Mouse (Mus musculus) stomach, embryonic 15.5 days (tissue): ENCODE data around the gene Adgrb3. TPM values are rescaled to one million over a fixed set of nuclear protein-coding genes. Genes with fewer than 3 reads are reported as not detected.
A peak's percentile ranks its signal among the peaks of the same experiment; 100 is the strongest.

ENCODE experiments used
- ATAC-seq: fragments of 200-750 bp; cut with Nextera tagmentation; 2 replicates; pipeline ENCODE4 v1.8.0; 2017; ENCODE audit warnings: low read depth, moderate number of reproducible peaks, moderate TSS enrichment; ENCODE audit not compliant: insufficient read depth, low FRiP score
- H3K27ac ChIP-seq: fragments of 300-500 bp; sonication (generic); 2 replicates; pipeline ENCODE4 v1.5.1; 2015; ENCODE audit warnings: mild to moderate bottlenecking, inconsistent platforms
- H3K27me3 ChIP-seq: fragments of 300-500 bp; sonication (generic); replicated peaks from 2 replicates; pipeline ENCODE4 v1.6.1; 2015; ENCODE audit warnings: inconsistent platforms
- H3K36me3 ChIP-seq: fragments of 300-500 bp; sonication (generic); 2 replicates; pipeline ENCODE4 v1.6.1; 2015; ENCODE audit warnings: inconsistent platforms
- H3K4me1 ChIP-seq: fragments of 300-500 bp; sonication (generic); 2 replicates; pipeline ENCODE4 v1.6.1; 2015; ENCODE audit warnings: inconsistent platforms
- H3K4me2 ChIP-seq: fragments of 300-500 bp; sonication (generic); 2 replicates; pipeline ENCODE4 v1.6.1; 2015; ENCODE audit warnings: mild to moderate bottlenecking, inconsistent platforms
- H3K4me3 ChIP-seq: fragments of 300-500 bp; sonication (generic); replicated peaks from 2 replicates; pipeline ENCODE4 v1.5.1; 2015; ENCODE audit warnings: inconsistent platforms
- H3K9ac ChIP-seq: fragments of 300-500 bp; sonication (generic); 2 replicates; pipeline ENCODE4 v1.6.1; 2015; ENCODE audit warnings: inconsistent platforms
- H3K9me3 ChIP-seq: fragments of 300-500 bp; sonication (generic); 2 replicates; pipeline ENCODE4 v1.6.1; 2016; ENCODE audit warnings: inconsistent platforms
- WGBS: fragments of 180-500 bp; shearing (Covaris S2); methylation state at CpG from one replicate; pipeline ENCODE4 v1.1.7; 2015; 5-methylcytosine and 5-hydroxymethylcytosine counted together
- polyA plus RNA-seq: library from polyadenylated mRNA; unstranded; fragments of >200 nt; fragmentation: Nextera tagmentation; extraction: Ambion mirVana; gene quantifications from 2 replicates; pipeline ENCODE4 v1.2.1, GENCODE M21; 2015

Adgrb3 gene
- polyA plus RNA-seq, 1 experiment from 2014 or later, result 3.4 TPM

DNA sequence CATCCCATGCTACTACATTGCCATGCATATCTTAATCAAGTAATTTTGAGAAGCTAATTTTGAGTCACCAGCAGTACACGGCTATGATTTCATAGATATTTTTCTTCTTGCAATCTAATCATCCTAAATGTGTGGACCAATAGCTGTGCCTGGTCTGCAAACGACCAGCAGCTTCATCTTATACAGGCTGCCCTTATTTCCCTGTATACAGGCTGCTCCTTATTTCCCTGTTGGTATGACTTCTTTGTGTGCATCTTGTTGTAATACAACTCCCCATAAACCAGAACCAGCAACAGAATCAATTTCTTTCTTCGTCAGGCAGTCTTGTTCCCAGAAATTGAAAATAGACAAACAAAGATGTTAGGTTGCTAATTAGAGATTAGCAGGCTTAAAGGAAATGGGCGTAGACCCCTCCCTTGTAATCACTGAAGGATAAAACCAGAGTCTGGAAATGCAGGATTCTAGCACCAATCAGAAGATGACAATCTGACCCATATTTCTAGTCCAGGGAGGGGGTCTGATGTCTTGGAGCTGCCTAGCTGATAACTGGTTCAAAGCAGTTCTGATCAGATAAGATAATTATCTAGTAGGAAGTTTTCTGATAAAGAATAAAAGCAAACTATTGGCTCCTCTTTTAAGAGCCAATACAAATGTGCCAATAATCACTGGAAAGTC is 697.2 kb downstream of the Adgrb3 start:
- Histone ChIP-seq H3K4me3 (no peak overlapping the region), H3K27ac (no peak overlapping the region), H3K9me3 (no peaks in the 10 kb centered on the region), H3K4me2 (no peak overlapping the region), H3K4me1 (no peaks in the 10 kb centered on the region), H3K27me3 (no peaks in the 10 kb centered on the region), H3K36me3 (no peaks in the 10 kb centered on the region), H3K9ac (no peak overlapping the region)
- ATAC-seq, result no peak
- WGBS, result 67% methylated on average over 4 of the region's 4 CpGs

DNA sequence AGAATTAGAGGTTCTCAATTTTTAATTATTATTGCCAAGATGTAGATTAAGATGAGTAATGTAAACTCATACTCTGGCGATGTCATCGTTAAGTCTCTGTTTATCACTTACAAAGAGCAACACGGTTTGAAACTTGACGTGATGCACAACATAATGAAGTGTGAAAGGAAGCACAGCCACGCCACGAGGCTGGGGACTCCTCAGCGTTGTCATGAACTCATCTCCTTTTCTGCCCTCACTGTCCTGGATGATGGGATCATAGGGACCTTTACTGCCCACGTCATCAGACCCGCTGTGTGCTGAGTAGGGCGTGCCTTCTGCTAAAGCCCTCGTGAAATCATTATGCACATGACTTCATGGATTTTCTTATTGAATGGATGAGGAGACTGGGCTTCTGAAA is 714.0 kb downstream of the Adgrb3 start:
- H3K36me3 ChIP-seq, result no peaks in the 10 kb centered on the region
- H3K27me3 ChIP-seq, result no peaks in the 10 kb centered on the region; the same call in 1 of the 2 replicates
- H3K4me1 ChIP-seq, result no peaks in the 10 kb centered on the region
- no peak for ATAC-seq
- no peak overlapping the region for H3K27ac ChIP-seq
- no peak overlapping the region for H3K9ac ChIP-seq
- WGBS, result 72% methylated on average over 11 of the region's 11 CpGs
- H3K4me2 ChIP-seq, result no peak overlapping the region
- H3K4me3 ChIP-seq, result no peak overlapping the region
- no peaks in the 10 kb centered on the region for H3K9me3 ChIP-seq

DNA sequence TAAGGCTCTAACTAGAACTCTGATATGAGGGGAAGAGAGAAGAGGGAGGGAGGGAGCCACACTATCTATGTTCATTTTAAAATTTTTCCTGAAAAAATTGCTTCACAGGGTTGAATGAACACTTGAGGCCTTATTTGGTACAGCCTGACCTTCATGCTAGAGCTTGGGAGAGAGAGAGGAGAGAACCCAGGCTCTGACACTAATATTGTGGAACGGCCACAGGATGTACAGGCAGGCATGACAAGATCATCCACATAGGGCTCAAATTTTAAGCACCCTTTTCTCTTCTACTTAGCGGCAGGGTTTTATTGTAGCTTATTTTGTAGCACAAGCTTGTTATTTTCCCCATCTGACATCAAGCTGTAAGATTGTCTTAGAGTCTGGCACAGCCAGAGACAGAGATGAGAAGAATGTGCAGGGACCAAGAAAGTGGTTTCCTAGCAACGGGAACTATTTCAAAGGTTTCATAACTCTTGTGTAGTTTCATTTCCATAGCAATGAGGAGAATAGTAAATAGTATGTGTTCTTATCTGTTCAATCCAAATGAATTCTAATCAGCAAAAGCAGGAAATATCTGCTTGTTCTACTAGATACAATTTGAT is 721.9 kb downstream of the Adgrb3 start:
- H3K36me3 ChIP-seq, result no peaks in the 10 kb centered on the region
- H3K9ac ChIP-seq, result no peak overlapping the region
- H3K4me2 ChIP-seq, result no peak overlapping the region
- H3K4me3 ChIP-seq, result no peak overlapping the region
- no peaks in the 10 kb centered on the region; the same call in 1 of the 2 replicates for H3K27me3 ChIP-seq
- ATAC-seq, result no peak
- WGBS, result 78% methylated on average over 3 of the region's 3 CpGs
- no peaks in the 10 kb centered on the region for H3K9me3 ChIP-seq
- H3K4me1 ChIP-seq, result no peaks in the 10 kb centered on the region
- H3K27ac ChIP-seq, result no peak overlapping the region

DNA sequence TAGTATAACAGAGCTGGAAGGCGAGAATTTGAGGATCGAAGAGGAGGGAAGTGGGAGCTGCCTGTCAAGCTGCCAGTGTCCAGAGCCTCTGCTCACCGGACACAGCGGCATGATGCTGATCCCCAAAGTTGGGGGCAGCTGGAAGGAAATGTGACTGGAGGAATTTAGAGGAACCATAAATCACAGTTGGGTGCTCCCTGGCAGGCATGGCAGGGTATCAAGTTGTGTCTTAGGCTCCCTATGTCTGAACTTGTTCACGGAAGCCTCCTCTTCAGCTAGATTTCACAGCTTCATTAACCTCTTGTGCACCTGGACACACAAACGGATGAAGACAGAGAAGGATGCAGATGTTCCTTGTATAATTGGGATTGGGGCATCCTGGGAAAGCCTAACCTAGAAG is 722.8 kb downstream of the Adgrb3 start:
- no peak overlapping the region for H3K4me3 ChIP-seq
- H3K27ac ChIP-seq, result no peak overlapping the region
- H3K27me3 ChIP-seq, result no peaks in the 10 kb centered on the region; the same call in 1 of the 2 replicates
- no peaks in the 10 kb centered on the region for H3K4me1 ChIP-seq
- H3K9me3 ChIP-seq, result no peaks in the 10 kb centered on the region
- no peaks in the 10 kb centered on the region for H3K36me3 ChIP-seq
- H3K4me2 ChIP-seq, result no peak overlapping the region
- ATAC-seq, result no peak
- H3K9ac ChIP-seq, result no peak overlapping the region
- 55% methylated on average over 6 of the region's 6 CpGs for WGBS

DNA sequence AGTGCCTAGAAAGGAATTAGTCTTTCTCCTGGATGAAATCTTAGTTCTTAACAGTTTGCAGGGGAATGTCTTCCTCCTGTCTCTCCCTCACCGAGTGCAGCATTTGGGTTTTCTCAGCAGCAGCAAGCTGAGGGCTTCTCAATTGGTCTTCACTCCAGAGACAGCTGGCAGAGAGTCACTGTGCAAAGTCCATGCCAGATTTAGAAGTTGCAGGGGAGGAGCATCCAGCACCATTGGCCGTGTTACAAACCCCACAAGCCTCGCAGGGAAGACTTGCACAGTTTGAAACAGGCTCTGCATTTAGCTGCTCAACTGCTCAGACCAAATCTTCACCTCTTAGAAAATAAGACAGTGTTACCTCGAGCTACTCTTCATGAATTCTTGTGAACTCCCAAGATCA is 724.1 kb downstream of the Adgrb3 start:
- Histone ChIP-seq H3K4me3 (no peak overlapping the region), H3K27me3 (no peaks in the 10 kb centered on the region), H3K36me3 (no peaks in the 10 kb centered on the region), H3K9me3 (no peaks in the 10 kb centered on the region), H3K4me1 (no peaks in the 10 kb centered on the region), H3K27ac (no peak overlapping the region), H3K4me2 (no peak overlapping the region), H3K9ac (no peak overlapping the region)
- WGBS, result 28% methylated on average over 4 of the region's 4 CpGs
- peak; percentile 58; the same call in 1 of the 2 replicates for ATAC-seq

DNA sequence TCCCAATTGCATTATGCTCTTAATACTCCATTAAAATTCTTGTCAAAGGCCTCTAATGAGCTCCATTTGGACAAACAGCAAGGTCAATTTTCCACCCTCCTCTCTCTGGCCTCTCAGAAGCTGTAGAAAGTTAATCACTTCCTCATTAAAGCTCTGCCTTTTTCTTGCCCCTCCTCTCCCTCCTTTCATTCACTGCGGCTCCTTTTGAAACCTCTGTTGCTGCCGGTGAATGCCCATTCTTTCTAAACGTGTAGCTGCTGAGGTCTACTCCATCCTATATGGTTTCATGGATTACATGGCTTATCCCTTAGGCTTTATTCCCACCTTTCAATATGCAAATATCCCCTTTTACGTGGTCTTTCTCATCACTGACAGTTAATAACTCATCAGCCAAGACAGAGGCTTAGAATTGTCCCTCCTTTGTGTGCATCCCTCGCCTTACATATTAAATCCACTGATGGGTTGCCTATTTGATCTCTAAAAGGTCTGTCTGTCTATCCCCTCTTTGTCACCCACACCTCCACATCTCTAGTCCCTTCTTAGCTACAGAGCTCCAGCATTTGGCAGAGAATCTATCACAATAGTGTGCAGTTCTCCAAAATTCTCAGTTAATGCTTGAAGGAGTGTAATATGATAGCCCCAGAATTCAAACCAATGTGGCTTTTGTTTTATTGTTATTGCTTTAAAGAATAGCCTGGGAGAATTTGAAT is 741.3 kb downstream of the Adgrb3 start:
- no peak overlapping the region for H3K4me2 ChIP-seq
- H3K9me3 ChIP-seq, result no peaks in the 10 kb centered on the region
- no peaks in the 10 kb centered on the region for H3K36me3 ChIP-seq
- H3K27me3 ChIP-seq, result no peaks in the 10 kb centered on the region
- no peak overlapping the region for H3K4me3 ChIP-seq
- H3K4me1 ChIP-seq, result no peaks in the 10 kb centered on the region
- 62% methylated on average over 5 of the region's 5 CpGs for WGBS
- H3K9ac ChIP-seq, result no peak overlapping the region
- no peak for ATAC-seq
- no peak overlapping the region for H3K27ac ChIP-seq

GRCm38 (mm10) chr1:25085616-25086372 is 743.7 kb downstream of the Adgrb3 start:
- no peak for ATAC-seq

GRCm38 (mm10) chr1:25082377-25082776 is 747.1 kb downstream of the Adgrb3 start:
- 79% methylated on average over 8 of the region's 8 CpGs for WGBS
- no peak overlapping the region for H3K27ac ChIP-seq
- H3K4me3 ChIP-seq, result no peak overlapping the region
- ATAC-seq, result no peak
- H3K9ac ChIP-seq, result no peak overlapping the region
- no peaks in the 10 kb centered on the region for H3K27me3 ChIP-seq
- no peak overlapping the region for H3K4me2 ChIP-seq
- no peaks in the 10 kb centered on the region for H3K9me3 ChIP-seq
- no peaks in the 10 kb centered on the region for H3K4me1 ChIP-seq
- H3K36me3 ChIP-seq, result no peaks in the 10 kb centered on the region

More at GRCm38 (mm10) chr1:25085616-25086372, 743.7 kb downstream of the Adgrb3 start:
- Histone ChIP-seq H3K9ac (no peak overlapping the region), H3K9me3 (no peaks in the 10 kb centered on the region), H3K36me3 (no peaks in the 10 kb centered on the region), H3K4me2 (no peak overlapping the region), H3K4me1 (no peaks in the 10 kb centered on the region), H3K27ac (no peak overlapping the region), H3K4me3 (no peak overlapping the region), H3K27me3 (no peaks in the 10 kb centered on the region)
- WGBS, result 63% methylated on average over 14 of the region's 14 CpGs

DNA sequence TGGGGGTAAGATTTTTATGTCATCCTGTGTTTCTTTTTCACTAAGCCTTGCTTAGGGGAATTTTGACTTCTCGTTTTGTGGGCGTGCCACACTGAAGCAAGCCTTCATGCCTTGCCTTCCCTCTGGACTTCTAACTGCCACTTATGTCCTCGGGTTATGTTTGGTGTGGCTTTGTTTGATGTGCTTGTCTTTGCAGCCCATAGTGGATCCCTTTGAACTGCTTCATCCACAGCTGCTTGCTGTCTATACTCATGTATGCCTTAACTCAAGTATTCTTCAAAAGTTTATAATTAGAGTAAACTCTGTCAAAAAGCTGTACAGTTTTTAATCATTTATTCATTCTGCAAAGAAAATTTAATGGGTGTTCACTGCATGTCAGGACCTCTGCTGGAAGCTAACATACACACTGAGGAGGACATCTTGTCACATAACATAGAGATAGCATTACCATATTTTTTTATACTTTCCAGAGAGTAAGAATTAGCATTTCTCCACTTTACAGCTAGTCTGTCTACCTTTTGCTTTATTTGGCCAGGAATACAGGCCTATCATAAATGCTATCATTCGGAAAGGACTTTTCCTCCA is 748.1 kb downstream of the Adgrb3 start:
- Histone ChIP-seq H3K4me2 (no peak overlapping the region), H3K4me3 (no peak overlapping the region), H3K36me3 (no peaks in the 10 kb centered on the region), H3K9me3 (no peaks in the 10 kb centered on the region), H3K27me3 (no peaks in the 10 kb centered on the region), H3K27ac (no peak overlapping the region), H3K4me1 (no peaks in the 10 kb centered on the region), H3K9ac (no peak overlapping the region)
- 36% methylated on average over 4 of the region's 4 CpGs for WGBS
- ATAC-seq, result no peak

DNA sequence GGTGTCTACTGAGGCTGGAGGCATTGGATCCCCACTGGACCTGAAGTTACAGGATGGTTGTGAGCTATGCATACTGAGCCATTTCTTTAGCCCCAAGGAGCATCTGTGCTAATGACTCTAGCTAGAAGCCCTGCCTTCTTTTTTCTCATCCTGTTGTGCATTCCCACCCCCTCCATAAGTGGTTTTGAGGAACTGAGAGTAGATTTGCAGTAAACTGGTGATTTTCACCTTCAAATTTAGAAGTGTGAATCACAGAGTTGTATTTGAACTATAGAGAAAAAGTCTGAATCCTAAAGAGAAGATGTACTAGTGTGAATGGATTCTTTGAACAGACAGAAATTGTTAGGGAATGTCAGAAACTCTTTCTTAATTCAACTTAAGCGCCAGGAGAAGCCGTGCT is 750.1 kb downstream of the Adgrb3 start:
- H3K9me3 ChIP-seq, result no peaks in the 10 kb centered on the region
- no peaks in the 10 kb centered on the region for H3K4me1 ChIP-seq
- H3K9ac ChIP-seq, result no peak overlapping the region
- no peak overlapping the region for H3K4me3 ChIP-seq
- no peak for ATAC-seq
- H3K27me3 ChIP-seq, result no peaks in the 10 kb centered on the region
- 91% methylated on average over 2 of the region's 2 CpGs for WGBS
- H3K36me3 ChIP-seq, result no peaks in the 10 kb centered on the region
- no peak overlapping the region for H3K4me2 ChIP-seq
- no peak overlapping the region for H3K27ac ChIP-seq

DNA sequence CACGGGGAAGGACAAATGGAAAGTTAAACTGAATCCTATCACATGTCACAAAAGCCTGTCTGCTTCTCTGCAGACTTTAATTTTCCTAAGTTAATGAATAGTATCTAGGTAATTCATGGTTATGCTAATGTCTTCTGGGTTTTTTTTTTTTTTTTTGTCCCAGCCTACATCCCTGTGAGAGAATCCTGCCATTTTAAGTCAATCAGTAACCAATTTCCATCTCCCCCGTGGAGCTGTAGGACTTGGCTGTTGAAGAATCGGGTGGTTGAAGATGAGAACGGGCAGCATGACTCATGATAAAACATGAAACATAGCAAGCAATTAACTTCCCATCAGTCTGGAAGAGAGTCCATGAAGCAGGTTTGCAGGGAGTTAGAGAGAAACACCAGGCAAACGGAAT is 753.6 kb downstream of the Adgrb3 start:
- no peak for ATAC-seq
- H3K27me3 ChIP-seq, result no peaks in the 10 kb centered on the region
- no peak overlapping the region for H3K9ac ChIP-seq
- no peaks in the 10 kb centered on the region for H3K9me3 ChIP-seq
- H3K36me3 ChIP-seq, result no peaks in the 10 kb centered on the region
- H3K4me3 ChIP-seq, result no peak overlapping the region
- H3K4me1 ChIP-seq, result no peaks in the 10 kb centered on the region
- no peak overlapping the region for H3K4me2 ChIP-seq
- no peak overlapping the region for H3K27ac ChIP-seq
- WGBS, result 72% methylated on average over 5 of the region's 5 CpGs
